Mouse (Mus musculus) kidney, embryonic 15.5 days (tissue): ENCODE results near the gene Adgrf5. TPM values are rescaled to one million over a fixed set of nuclear protein-coding genes. Genes with fewer than 3 reads are reported as not detected.

Experiments
- ATAC-seq: fragments of 200-750 bp; cut with Nextera tagmentation; replicated peaks from 2 replicates; pipeline ENCODE4 v1.8.0; 2017; ENCODE audit warnings: moderate TSS enrichment; ENCODE audit not compliant: low FRiP score
- H3K27ac ChIP-seq: fragments of 300-500 bp; sonication (generic); 2 replicates; pipeline ENCODE4 v1.5.1; 2015; ENCODE audit warnings: mild to moderate bottlenecking, inconsistent platforms
- H3K27me3 ChIP-seq: fragments of 300-500 bp; sonication (generic); 2 replicates; pipeline ENCODE4 v1.6.1; 2015; ENCODE audit warnings: inconsistent platforms
- H3K36me3 ChIP-seq: fragments of 300-500 bp; sonication (generic); 2 replicates; pipeline ENCODE4 v1.6.1; 2015; ENCODE audit warnings: inconsistent platforms
- H3K4me1 ChIP-seq: fragments of 300-500 bp; sonication (generic); 2 replicates; pipeline ENCODE4 v1.6.1; 2015; ENCODE audit warnings: inconsistent platforms
- H3K4me2 ChIP-seq: fragments of 300-500 bp; sonication (generic); 2 replicates; pipeline ENCODE4 v1.6.1; 2015; ENCODE audit warnings: moderate library complexity, mild to moderate bottlenecking, inconsistent platforms
- H3K4me3 ChIP-seq: fragments of 300-500 bp; sonication (generic); replicated peaks from 2 replicates; pipeline ENCODE4 v1.5.1; 2015; ENCODE audit warnings: mild to moderate bottlenecking, inconsistent platforms
- H3K9ac ChIP-seq: fragments of 300-500 bp; sonication (generic); 2 replicates; pipeline ENCODE4 v1.6.1; 2015; ENCODE audit warnings: mild to moderate bottlenecking, inconsistent platforms
- H3K9me3 ChIP-seq: fragments of 300-500 bp; sonication (generic); replicated peaks from 2 replicates; pipeline ENCODE4 v1.6.1; 2016; ENCODE audit warnings: inconsistent platforms
- WGBS: fragments of 180-500 bp; shearing (Covaris S2); methylation state at CpG from one replicate; pipeline ENCODE4 v1.1.7; 2015; ENCODE audit warnings: mixed read lengths; 5-methylcytosine and 5-hydroxymethylcytosine counted together
- polyA plus RNA-seq: library from polyadenylated mRNA; unstranded; fragments of >200 nt; fragmentation: Nextera tagmentation; extraction: Ambion mirVana; gene quantifications from 2 replicates; pipeline ENCODE4 v1.2.1, GENCODE M21; 2015

The Adgrf5 gene
- polyA plus RNA-seq, 1 experiment from 2014 or later, result 21.8 TPM

GRCm38 (mm10) chr17:43387171-43387570 lies 26.9 kb downstream of the Adgrf5 start:
- H3K27me3 ChIP-seq, result no peaks in the 10 kb centered on the region
- H3K9ac ChIP-seq, result no peak overlapping the region
- no peak for ATAC-seq
- WGBS, result 25% methylated on average over 3 of the region's 3 CpGs
- H3K4me2 ChIP-seq, result no peak overlapping the region
- peaks cover 24% of the 10 kb centered on the region for H3K4me1 ChIP-seq
- no peak overlapping the region for H3K27ac ChIP-seq
- no peaks in the 10 kb centered on the region for H3K9me3 ChIP-seq
- no peak overlapping the region for H3K4me3 ChIP-seq
- no peaks in the 10 kb centered on the region for H3K36me3 ChIP-seq

GRCm38 (mm10) chr17:43389256-43389655 lies 29.0 kb downstream of the Adgrf5 start:
- peak overlapping the region; percentile 10; the same call in 1 of the 2 replicates for H3K4me3 ChIP-seq
- no peaks in the 10 kb centered on the region for H3K36me3 ChIP-seq
- 73% methylated on average over 11 of the region's 11 CpGs for WGBS
- peaks cover 27% of the 10 kb centered on the region for H3K4me1 ChIP-seq
- H3K9me3 ChIP-seq, result no peaks in the 10 kb centered on the region
- no peaks in the 10 kb centered on the region for H3K27me3 ChIP-seq
- no peak for ATAC-seq
- H3K27ac ChIP-seq, result no peak overlapping the region
- H3K4me2 ChIP-seq, result no peak overlapping the region
- no peak overlapping the region for H3K9ac ChIP-seq

- H3K9ac ChIP-seq, result no peak overlapping the region
- no peaks in the 10 kb centered on the region for H3K27me3 ChIP-seq
- WGBS, result 40% methylated on average over 9 of the region's 9 CpGs
- no peak overlapping the region for H3K4me2 ChIP-seq
- no peak for ATAC-seq
- H3K27ac ChIP-seq, result no peak overlapping the region
- H3K9me3 ChIP-seq, result no peaks in the 10 kb centered on the region
- no peaks in the 10 kb centered on the region for H3K36me3 ChIP-seq
- H3K4me1 ChIP-seq, result peaks cover 32% of the 10 kb centered on the region
- no peak overlapping the region for H3K4me3 ChIP-seq
Measured at GRCm38 (mm10) chr17:43392191-43392590, 31.9 kb downstream of the Adgrf5 start.

GRCm38 (mm10) chr17:43393669-43394068 lies 33.4 kb downstream of the Adgrf5 start:
- H3K4me1 ChIP-seq, result peaks cover 30% of the 10 kb centered on the region
- no peaks in the 10 kb centered on the region for H3K9me3 ChIP-seq
- H3K36me3 ChIP-seq, result no peaks in the 10 kb centered on the region
- no peak overlapping the region for H3K27ac ChIP-seq
- ATAC-seq, result no peak
- H3K4me3 ChIP-seq, result no peak overlapping the region
- H3K4me2 ChIP-seq, result no peak overlapping the region
- WGBS, result 93% methylated on average over 8 of the region's 8 CpGs
- H3K9ac ChIP-seq, result no peak overlapping the region
- H3K27me3 ChIP-seq, result no peaks in the 10 kb centered on the region

GRCm38 (mm10) chr17:43395400-43396258 lies 35.4 kb downstream of the Adgrf5 start:
- no peak; the same call in 1 of the 2 replicates for ATAC-seq
- H3K9me3 ChIP-seq, result no peaks in the 10 kb centered on the region
- H3K9ac ChIP-seq, result no peak overlapping the region
- no peaks in the 10 kb centered on the region for H3K27me3 ChIP-seq
- no peaks in the 10 kb centered on the region for H3K36me3 ChIP-seq
- WGBS, result 49% methylated on average over 12 of the region's 12 CpGs
- H3K27ac ChIP-seq, result 0 out of 2 replicates have a peak overlapping the region, but pooled peaks have one; percentile 9
- peaks cover 44% of the 10 kb centered on the region for H3K4me1 ChIP-seq
- no peak overlapping the region for H3K4me3 ChIP-seq
- no peak overlapping the region for H3K4me2 ChIP-seq

- 0 out of 2 replicates have a peak overlapping the region, but pooled peaks have one; percentile 37 for H3K27ac ChIP-seq
- peaks cover 49% of the 10 kb centered on the region for H3K4me1 ChIP-seq
- no peak overlapping the region for H3K4me2 ChIP-seq
- 28% methylated on average over 7 of the region's 7 CpGs for WGBS
- H3K27me3 ChIP-seq, result no peaks in the 10 kb centered on the region
- H3K9me3 ChIP-seq, result no peaks in the 10 kb centered on the region
- no peak overlapping the region for H3K4me3 ChIP-seq
- ATAC-seq, result peak; percentile 68
- no peaks in the 10 kb centered on the region for H3K36me3 ChIP-seq
- H3K9ac ChIP-seq, result no peak overlapping the region
Measured at GRCm38 (mm10) chr17:43398612-43399011, 38.4 kb downstream of the Adgrf5 start.

- no peak overlapping the region for H3K9ac ChIP-seq
- no peak overlapping the region for H3K4me2 ChIP-seq
- no peaks in the 10 kb centered on the region for H3K36me3 ChIP-seq
- no peak overlapping the region for H3K4me3 ChIP-seq
- H3K4me1 ChIP-seq, result peaks cover 54% of the 10 kb centered on the region
- 72% methylated on average over 3 of the region's 3 CpGs for WGBS
- no peaks in the 10 kb centered on the region for H3K27me3 ChIP-seq
- no peaks in the 10 kb centered on the region for H3K9me3 ChIP-seq
- peak overlapping the region; percentile 37; the same call in 1 of the 2 replicates for H3K27ac ChIP-seq
- no peak for ATAC-seq
Measured at GRCm38 (mm10) chr17:43399151-43399550, 38.9 kb downstream of the Adgrf5 start.

- no peaks in the 10 kb centered on the region for H3K36me3 ChIP-seq
- ATAC-seq, result no peak
- 83% methylated on average over 10 of the region's 10 CpGs for WGBS
- no peak overlapping the region for H3K4me2 ChIP-seq
- H3K9me3 ChIP-seq, result no peaks in the 10 kb centered on the region
- H3K4me3 ChIP-seq, result no peak overlapping the region
- H3K9ac ChIP-seq, result no peak overlapping the region
- H3K27ac ChIP-seq, result no peak overlapping the region
- H3K4me1 ChIP-seq, result peaks cover 53% of the 10 kb centered on the region
- no peaks in the 10 kb centered on the region for H3K27me3 ChIP-seq
Measured at GRCm38 (mm10) chr17:43400483-43400882, 40.2 kb downstream of the Adgrf5 start.

- Histone ChIP-seq H3K4me2 (no peak overlapping the region), H3K27ac (no peak overlapping the region), H3K4me3 (no peak overlapping the region), H3K36me3 (no peaks in the 10 kb centered on the region), H3K27me3 (no peaks in the 10 kb centered on the region), H3K9ac (no peak overlapping the region), H3K9me3 (no peaks in the 10 kb centered on the region), H3K4me1 (peaks cover 49% of the 10 kb centered on the region)
- WGBS, result 33% methylated on average over 6 of the region's 6 CpGs
- ATAC-seq, result no peak
Measured at GRCm38 (mm10) chr17:43403851-43404250, 43.6 kb downstream of the Adgrf5 start.

- Histone ChIP-seq H3K4me2 (no peak overlapping the region), H3K9me3 (no peaks in the 10 kb centered on the region), H3K4me1 (peaks cover 43% of the 10 kb centered on the region), H3K27ac (no peak overlapping the region), H3K9ac (no peak overlapping the region), H3K27me3 (no peaks in the 10 kb centered on the region), H3K4me3 (no peak overlapping the region), H3K36me3 (no peaks in the 10 kb centered on the region)
- ATAC-seq, result no peak
- 66% methylated on average over 5 of the region's 5 CpGs for WGBS
Measured at GRCm38 (mm10) chr17:43404408-43404807, 44.2 kb downstream of the Adgrf5 start.

GRCm38 (mm10) chr17:43406321-43406720 lies 46.1 kb downstream of the Adgrf5 start:
- Histone ChIP-seq H3K4me1 (peaks cover 35% of the 10 kb centered on the region), H3K9me3 (no peaks in the 10 kb centered on the region), H3K4me2 (no peak overlapping the region), H3K36me3 (no peaks in the 10 kb centered on the region), H3K4me3 (no peak overlapping the region), H3K27ac (no peak overlapping the region), H3K9ac (no peak overlapping the region), H3K27me3 (no peaks in the 10 kb centered on the region)
- 83% methylated on average over 3 of the region's 3 CpGs for WGBS
- ATAC-seq, result no peak

GRCm38 (mm10) chr17:43407548-43407947 lies 47.3 kb downstream of the Adgrf5 start:
- no peaks in the 10 kb centered on the region for H3K9me3 ChIP-seq
- H3K4me1 ChIP-seq, result peaks cover 26% of the 10 kb centered on the region
- peak overlapping the region; percentile 74 for H3K27ac ChIP-seq
- H3K4me3 ChIP-seq, result no peak overlapping the region
- H3K36me3 ChIP-seq, result no peaks in the 10 kb centered on the region
- no peak overlapping the region for H3K9ac ChIP-seq
- 50% methylated on average over 7 of the region's 7 CpGs for WGBS
- ATAC-seq, result peak; percentile 75
- no peak overlapping the region for H3K4me2 ChIP-seq
- H3K27me3 ChIP-seq, result no peaks in the 10 kb centered on the region
